Mouse (Mus musculus) stomach, postnatal 0 days (tissue): ENCODE results near the gene Trp53.

Experiments
- CTCF ChIP-seq: IDR thresholded peaks from 2 replicates; pipeline ENCODE4 v1.5.1; 2016; ENCODE audit warnings: antibody characterized with exemption, low read depth, mild to moderate bottlenecking, moderate library complexity
- EP300 ChIP-seq: optimal IDR thresholded peaks from 2 replicates; pipeline ENCODE3; 2016; ENCODE audit warnings: antibody characterized with exemption

GRCm38 (mm10) chr11:69576307-69576706 is 3.9 kb upstream of the Trp53 start:
- TF ChIP-seq CTCF = no peak
- no peak for TF ChIP-seq EP300
